Mouse (Mus musculus) urinary bladder, postnatal 4 days (tissue): Measurements from ENCODE around the gene Gm20906.
"Not testable (repeated sequence)": the region's sequence is repeated elsewhere in the genome, so short reads cannot be mapped to it uniquely, and the experiment has no call there.

Experiments
- DNase-seq, 2 experiments: peaks; one replicate each; pipeline ENCODE4 v3.0.0; 2021 to 2022; ENCODE audit warnings: low spot score in 2 of 2

Gene Gm20906

DNA sequence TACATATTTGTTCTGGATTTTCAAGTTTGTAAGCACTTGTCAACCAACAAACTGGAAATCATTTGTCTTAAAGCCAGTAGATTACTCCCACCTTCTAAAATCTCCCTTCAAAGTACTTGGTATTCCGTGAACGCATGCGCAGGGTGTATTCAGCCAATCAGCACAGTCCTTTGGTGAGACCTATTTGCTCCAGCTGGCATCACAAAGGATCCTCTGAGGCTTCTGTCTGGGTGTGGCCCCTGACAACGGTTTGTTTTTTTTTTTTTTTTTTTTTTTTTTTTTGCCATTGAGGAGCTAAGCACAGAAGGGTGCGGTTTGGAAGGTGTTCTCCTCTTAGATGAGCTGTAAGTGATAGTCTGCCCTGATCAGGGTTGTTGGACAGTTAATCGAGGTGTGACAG is at the start of gene Gm20906:
TSS of gene Gm20906 (plus strand) at position 301 of the 400 bp plus-strand sequence.
- DNase-seq = not testable (repeated sequence)
